In genomic region chr19:57523363-57523762, GRCm38 (mm10) we compare ENCODE assay signal across 9 mouse cellular contexts.
DNase-seq lines count a peak whose midpoint lies in the region; ATAC-seq lines count a peak whose summit lies in the region.
"Had no signal": no experiment of that assay in that cellular context is flagged by ENCODE, and none has a peak within 500 bp of the region (broad histone marks: within the 10 kb centered on the region; RNA-seq: fewer than 3 reads in every experiment).

No protein-coding gene starts in this region.

- 52% methylated on average over 17 of the region's 17 CpGs for WGBS in neural tube, embryonic 15.5 days

- H3K4me1 ChIP-seq in neural tube, embryonic 15.5 days, result no peaks in the 10 kb centered on the region

- H3K36me3 ChIP-seq in neural tube, embryonic 15.5 days, result no peaks in the 10 kb centered on the region

- no peak overlapping the region for H3K9ac ChIP-seq in neural tube, embryonic 15.5 days (replicated peaks)

- H3K4me2 ChIP-seq in neural tube, embryonic 15.5 days, result 0 out of 2 replicates have a peak overlapping the region, but pooled peaks have one; percentile 17

- DNase-seq in gastrocnemius, adult 18-20 months (ENCODE audit: low spot score), result peak; percentile 9
- no peak for DNase-seq in gastrocnemius, postnatal 25 days
- no peak for DNase-seq in neural tube, embryonic 10.5 days (ENCODE audit: extremely low spot score, low spot score)
- peak; percentile 15 for DNase-seq in fibroblast of lung, adult 2 months (ENCODE audit: low read depth)
- peak; percentile 49 to 54 for DNase-seq in right cerebral cortex, postnatal 10 days (ENCODE audit: low spot score in 2 of 2)
- no peak for DNase-seq in kidney, postnatal 10 days
- DNase-seq in kidney, adult 9 months, result no peak

- H3K9me3 ChIP-seq in neural tube, embryonic 15.5 days (replicated peaks), result no peaks in the 10 kb centered on the region

- H3K27me3 ChIP-seq in neural tube, embryonic 15.5 days (replicated peaks), result no peaks in the 10 kb centered on the region

- no peak overlapping the region for H3K4me3 ChIP-seq in neural tube, embryonic 15.5 days (replicated peaks)

- no peak overlapping the region for H3K27ac ChIP-seq in neural tube, embryonic 15.5 days (replicated peaks)

- peak; percentile 24; the same call in 1 of the 2 replicates for ATAC-seq in neural tube, embryonic 15.5 days (ENCODE audit: low FRiP score)
- ATAC-seq: CD4-positive, CD25-positive, alpha-beta regulatory T cell, adult 4 months had no signal

Comparison
In these comparisons a context has a peak if more than half of its experiments do, and no peak if none do; other contexts are left out.
1. DNase-seq: peak in gastrocnemius, adult 18-20 months (single experiment), fibroblast of lung, adult 2 months (single experiment) and right cerebral cortex, postnatal 10 days (2 of 2); none in gastrocnemius, postnatal 25 days (single experiment), neural tube, embryonic 10.5 days (single experiment), kidney, postnatal 10 days (single experiment) and kidney, adult 9 months (single experiment).